Mouse (Mus musculus): ENCODE results near the gene Hoxd13. TPM values are rescaled to one million over a fixed set of nuclear protein-coding genes. Genes with fewer than 3 reads are reported as not detected.

Gene Hoxd13
- total and polyA plus RNA-seq, 2 experiments from 2014 or later: 0.21 TPM; not detected in 1

DNA sequence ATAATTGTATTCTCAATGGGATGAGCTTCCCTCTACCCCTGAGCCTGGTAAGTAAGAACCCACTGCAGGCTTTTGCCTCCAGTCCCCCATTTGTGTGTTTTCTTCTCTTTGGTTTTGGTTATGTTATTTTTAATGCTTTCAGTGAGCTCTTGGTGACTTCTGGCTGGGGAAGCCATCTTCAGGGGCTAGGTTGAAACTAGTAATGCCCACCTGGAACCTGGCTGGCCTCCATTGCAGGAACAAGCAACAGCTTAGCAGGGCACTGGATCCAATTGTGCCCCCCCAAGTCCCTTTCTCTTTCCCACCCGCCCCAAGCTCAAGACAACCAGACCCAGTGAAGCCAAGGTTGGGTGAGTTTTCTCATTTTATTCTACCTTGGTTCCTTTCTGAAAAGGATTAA lies 27.3 kb downstream of the Hoxd13 start:
- 4% methylated on average over 1 of the region's 1 CpGs for WGBS
- Histone ChIP-seq H3K27ac (no peak overlapping the region), H3K9me3 (ENCODE audit: low read length) (0 out of 2 replicates have a peak, but pooled peaks cover 3% of the 10 kb centered on the region), H3K4me1 (ENCODE audit: insufficient read depth, low read length) (no peaks in the 10 kb centered on the region), H3K27me3 (ENCODE audit: insufficient read depth, low read length) (peaks cover 90% of the 10 kb centered on the region), H3K4me3 (ENCODE audit: low read length) (no peak overlapping the region), H3K36me3 (ENCODE audit: insufficient read depth, low read length) (no peaks in the 10 kb centered on the region), H3K9ac (replicated peaks; ENCODE audit: low read length) (no peak overlapping the region), H3K4me2 (ENCODE audit: low read depth, low read length) (no peak overlapping the region)
- TF ChIP-seq CTCF (IDR thresholded peaks at IDR 0.05; ENCODE audit: low read depth): no peak
- DNase-seq (ENCODE audit: low spot score) (no peak), ATAC-seq (no peak)

DNA sequence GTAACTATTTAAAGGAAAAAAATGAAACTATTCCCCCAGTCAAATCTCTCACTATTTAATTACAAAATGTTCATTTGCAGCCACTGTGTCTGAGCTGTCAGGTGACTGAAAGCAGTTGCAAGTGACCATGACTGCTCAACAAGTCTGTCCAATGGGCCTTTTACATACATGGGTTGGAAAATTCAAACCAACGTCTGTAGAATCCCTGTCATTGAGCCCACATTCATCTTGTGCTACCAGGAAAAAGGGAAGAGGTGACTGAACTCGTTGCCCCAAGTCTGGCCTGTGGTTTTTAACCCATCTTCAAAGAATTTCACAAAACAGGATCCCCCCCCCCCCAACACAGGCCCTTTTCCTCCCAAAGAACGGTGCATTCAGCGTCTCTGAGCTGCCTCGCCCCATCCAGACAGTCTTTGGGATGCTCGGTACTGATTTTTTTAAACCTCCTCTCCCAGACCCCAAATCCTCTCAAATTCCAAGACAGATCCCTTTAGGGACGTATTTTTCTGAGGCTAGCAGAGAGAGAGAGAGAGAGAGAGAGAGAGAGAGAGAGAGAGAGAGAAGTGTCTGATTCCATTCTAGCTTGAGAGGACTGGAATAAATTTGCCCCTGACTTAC lies 27.8 kb downstream of the Hoxd13 start:
- no peaks in the 10 kb centered on the region for H3K4me1 ChIP-seq (ENCODE audit: insufficient read depth, low read length)
- H3K9ac ChIP-seq (replicated peaks; ENCODE audit: low read length): no peak overlapping the region
- DNase-seq (ENCODE audit: low spot score): no peak
- TF ChIP-seq CTCF (IDR thresholded peaks at IDR 0.05; ENCODE audit: low read depth): no peak
- H3K27me3 ChIP-seq (ENCODE audit: insufficient read depth, low read length): peaks cover 94% of the 10 kb centered on the region
- no peaks in the 10 kb centered on the region for H3K36me3 ChIP-seq (ENCODE audit: insufficient read depth, low read length)
- H3K27ac ChIP-seq: no peak overlapping the region
- no peak overlapping the region for H3K4me2 ChIP-seq (ENCODE audit: low read depth, low read length)
- 0 out of 2 replicates have a peak, but pooled peaks cover 3% of the 10 kb centered on the region for H3K9me3 ChIP-seq (ENCODE audit: low read length)
- H3K4me3 ChIP-seq (ENCODE audit: low read length): no peak overlapping the region
- ATAC-seq: no peak
- WGBS: 2% methylated on average over 7 of the region's 7 CpGs

DNA sequence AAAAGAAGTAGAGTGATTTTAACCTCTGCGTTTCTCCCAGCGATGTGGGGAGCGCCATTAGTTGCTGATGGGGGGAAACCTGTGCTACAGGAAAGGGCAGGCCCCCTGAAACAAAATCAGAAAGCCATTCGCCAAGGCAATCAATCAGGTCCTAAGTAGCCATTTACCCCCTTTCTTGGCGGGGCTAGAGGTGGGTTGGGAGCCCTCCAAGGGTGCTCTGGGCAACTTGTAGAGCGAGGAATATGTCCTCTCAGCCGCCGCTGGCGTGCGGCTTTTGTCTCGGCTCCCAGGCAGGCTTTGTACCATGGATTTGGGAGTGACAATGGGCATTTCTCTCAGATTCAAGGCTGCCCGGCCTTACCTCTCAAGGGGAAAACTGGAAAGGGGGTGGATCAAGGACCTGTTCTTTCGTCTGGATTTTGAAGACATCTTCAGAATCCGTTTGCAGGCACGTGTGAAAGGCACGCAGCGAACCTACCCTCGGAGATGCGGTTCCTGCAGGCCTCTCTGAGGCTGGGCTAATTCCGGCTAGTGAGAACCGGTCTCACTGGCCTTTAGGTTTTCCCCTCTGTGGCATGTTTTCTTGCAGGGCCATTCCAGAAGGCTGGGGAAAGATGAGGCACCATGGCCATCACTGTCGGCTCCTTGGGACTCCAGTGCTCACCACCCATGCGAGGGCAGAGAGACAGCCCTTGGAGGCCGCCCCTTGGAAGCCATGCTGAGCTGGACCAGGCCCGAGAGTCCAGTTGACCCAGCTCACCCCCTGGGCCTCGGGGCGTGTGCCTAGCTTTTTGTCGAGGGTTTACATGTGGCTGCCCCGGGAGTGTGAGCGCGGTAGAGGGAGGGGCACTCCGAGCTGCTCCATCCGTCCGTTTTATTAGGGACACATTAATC lies 28.6 kb downstream of the Hoxd13 start:
- H3K4me3 ChIP-seq (ENCODE audit: low read length): no peak overlapping the region
- no peak for TF ChIP-seq CTCF (IDR thresholded peaks at IDR 0.05; ENCODE audit: low read depth)
- H3K27me3 ChIP-seq (ENCODE audit: insufficient read depth, low read length): peaks cover 95% of the 10 kb centered on the region
- H3K4me2 ChIP-seq (ENCODE audit: low read depth, low read length): no peak overlapping the region
- no peaks in the 10 kb centered on the region for H3K9me3 ChIP-seq (ENCODE audit: low read length)
- no peak overlapping the region for H3K9ac ChIP-seq (replicated peaks; ENCODE audit: low read length)
- no peak overlapping the region for H3K27ac ChIP-seq
- no peaks in the 10 kb centered on the region for H3K36me3 ChIP-seq (ENCODE audit: insufficient read depth, low read length)
- WGBS: 2% methylated on average over 34 of the region's 34 CpGs
- no peak for DNase-seq (ENCODE audit: low spot score)
- no peaks in the 10 kb centered on the region for H3K4me1 ChIP-seq (ENCODE audit: insufficient read depth, low read length)
- no peak for ATAC-seq

DNA sequence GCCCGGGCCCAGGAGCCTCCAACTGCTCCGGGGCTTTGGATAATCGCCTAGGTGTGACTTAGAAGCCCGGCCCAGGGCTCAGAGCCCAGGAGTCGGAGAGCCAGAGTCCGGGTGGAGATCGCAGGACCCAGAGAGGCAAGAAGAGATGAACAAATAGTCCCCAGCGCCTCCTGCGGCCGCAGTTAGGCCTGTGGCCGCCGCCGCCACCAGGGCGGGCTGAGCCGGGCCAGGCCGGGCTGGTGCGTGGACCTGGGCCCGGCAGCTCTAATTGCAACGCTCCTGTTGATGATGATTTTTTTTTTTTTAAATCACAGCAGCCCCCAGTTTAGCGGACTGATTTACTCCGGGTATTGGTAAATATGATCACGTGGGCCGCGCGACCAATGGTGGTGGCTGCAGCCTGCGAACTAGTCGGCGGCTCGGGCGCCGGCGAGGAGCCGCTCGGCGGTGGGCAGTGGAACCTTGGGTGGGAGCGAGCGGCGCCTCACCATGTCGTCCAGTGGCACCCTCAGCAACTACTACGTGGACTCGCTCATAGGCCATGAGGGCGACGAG lies 29.5 kb downstream of the Hoxd13 start, which contains the start of gene Hoxd9:
Gene Hoxd9 (plus strand): TSS at position 161 of the 555 bp plus-strand sequence.
- Histone ChIP-seq H3K4me1 (ENCODE audit: insufficient read depth, low read length) (no peaks in the 10 kb centered on the region), H3K27me3 (ENCODE audit: insufficient read depth, low read length) (peaks cover 91% of the 10 kb centered on the region), H3K27ac (no peak within 1 kb of the TSS), H3K4me3 (ENCODE audit: low read length) (peak within 1 kb of the TSS; percentile 21), H3K9me3 (ENCODE audit: low read length) (no peaks in the 10 kb centered on the region), H3K4me2 (ENCODE audit: low read depth, low read length) (peak within 1 kb of the TSS; percentile 47), H3K9ac (replicated peaks; ENCODE audit: low read length) (no peak within 1 kb of the TSS), H3K36me3 (ENCODE audit: insufficient read depth, low read length) (no peaks in the 10 kb centered on the region)
- no peak for TF ChIP-seq CTCF (IDR thresholded peaks at IDR 0.05; ENCODE audit: low read depth)
- ATAC-seq (0 out of 2 replicates have a peak, but pooled peaks have one; percentile 55), DNase-seq (ENCODE audit: low spot score) (no peak)
- WGBS: under 1% methylated on average over 41 of the region's 43 CpGs

DNA sequence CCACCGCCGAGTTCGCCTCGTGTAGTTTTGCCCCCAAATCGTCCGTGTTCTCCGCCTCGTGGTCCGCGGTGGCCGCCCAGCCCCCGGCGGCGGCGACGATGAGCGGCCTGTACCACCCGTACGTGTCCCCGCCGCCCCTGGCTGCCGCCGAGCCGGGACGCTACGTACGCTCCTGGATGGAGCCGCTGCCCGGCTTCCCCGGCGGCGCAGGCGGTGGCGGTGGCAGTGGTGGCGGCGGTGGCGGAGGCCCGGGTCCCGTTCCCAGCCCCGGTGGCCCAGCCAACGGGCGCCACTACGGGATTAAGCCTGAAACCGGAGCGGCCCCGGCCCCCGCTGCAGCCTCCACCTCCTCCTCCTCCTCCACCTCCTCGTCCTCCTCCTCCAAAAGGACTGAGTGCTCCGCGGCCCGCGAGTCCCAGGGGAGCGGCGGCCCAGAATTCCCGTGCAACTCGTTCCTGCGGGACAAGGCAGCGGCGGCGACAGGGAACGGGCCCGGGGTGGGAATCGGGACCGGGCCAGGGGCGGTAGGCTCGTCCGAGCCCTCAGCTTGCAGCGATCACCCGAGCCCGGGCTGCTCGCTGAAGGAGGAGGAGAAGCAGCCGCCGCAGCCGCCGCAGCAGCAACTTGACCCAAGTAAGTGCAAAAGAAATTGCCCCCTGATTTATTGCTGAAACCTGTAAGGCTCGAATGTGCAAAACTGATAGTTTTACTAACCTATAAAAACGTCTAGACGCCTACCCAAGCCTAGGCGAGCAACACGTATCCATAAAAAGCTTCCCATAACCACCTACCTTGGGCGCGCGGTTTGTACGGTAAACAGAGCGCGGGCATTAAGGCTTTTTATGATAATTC lies 30.3 kb downstream of the Hoxd13 start:
- DNase-seq (ENCODE audit: low spot score) (no peak), ATAC-seq (no peak)
- no peak for TF ChIP-seq CTCF (IDR thresholded peaks at IDR 0.05; ENCODE audit: low read depth)
- Histone ChIP-seq H3K9ac (replicated peaks; ENCODE audit: low read length) (no peak overlapping the region), H3K4me2 (ENCODE audit: low read depth, low read length) (peak overlapping the region; percentile 47), H3K36me3 (ENCODE audit: insufficient read depth, low read length) (no peaks in the 10 kb centered on the region), H3K4me3 (ENCODE audit: low read length) (peak overlapping the region; percentile 21), H3K9me3 (ENCODE audit: low read length) (no peaks in the 10 kb centered on the region), H3K27ac (no peak overlapping the region), H3K4me1 (ENCODE audit: insufficient read depth, low read length) (no peaks in the 10 kb centered on the region), H3K27me3 (ENCODE audit: insufficient read depth, low read length) (peaks cover 89% of the 10 kb centered on the region)
- WGBS: 3% methylated on average over 84 of the region's 86 CpGs

DNA sequence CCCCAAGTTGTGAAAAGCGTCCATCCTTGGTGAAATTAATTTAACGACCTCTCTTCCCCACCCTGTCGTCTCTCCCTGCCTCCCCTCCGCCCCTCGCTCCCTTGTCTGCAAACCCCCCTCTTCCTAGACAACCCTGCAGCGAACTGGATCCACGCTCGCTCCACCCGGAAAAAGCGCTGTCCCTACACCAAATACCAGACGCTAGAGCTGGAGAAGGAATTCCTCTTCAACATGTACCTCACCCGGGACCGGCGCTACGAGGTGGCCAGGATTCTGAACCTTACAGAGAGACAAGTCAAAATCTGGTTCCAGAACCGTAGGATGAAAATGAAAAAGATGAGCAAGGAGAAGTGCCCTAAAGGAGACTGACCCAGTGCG lies 30.9 kb downstream of the Hoxd13 start:
- H3K27ac ChIP-seq: no peak overlapping the region
- peak overlapping the region; percentile 21; the same call in 1 of the 2 replicates for H3K4me3 ChIP-seq (ENCODE audit: low read length)
- no peak overlapping the region for H3K4me2 ChIP-seq (ENCODE audit: low read depth, low read length)
- no peak for TF ChIP-seq CTCF (IDR thresholded peaks at IDR 0.05; ENCODE audit: low read depth)
- DNase-seq (ENCODE audit: low spot score) (no peak), ATAC-seq (no peak)
- peaks cover 89% of the 10 kb centered on the region for H3K27me3 ChIP-seq (ENCODE audit: insufficient read depth, low read length)
- H3K9me3 ChIP-seq (ENCODE audit: low read length): no peaks in the 10 kb centered on the region
- WGBS: 2% methylated on average over 17 of the region's 17 CpGs
- H3K4me1 ChIP-seq (ENCODE audit: insufficient read depth, low read length): no peaks in the 10 kb centered on the region
- no peak overlapping the region for H3K9ac ChIP-seq (replicated peaks; ENCODE audit: low read length)
- H3K36me3 ChIP-seq (ENCODE audit: insufficient read depth, low read length): no peaks in the 10 kb centered on the region

Measured in hindbrain, postnatal 0 days (tissue).